13 mouse cellular contexts compared by ENCODE assay signal in the genomic region with DNA sequence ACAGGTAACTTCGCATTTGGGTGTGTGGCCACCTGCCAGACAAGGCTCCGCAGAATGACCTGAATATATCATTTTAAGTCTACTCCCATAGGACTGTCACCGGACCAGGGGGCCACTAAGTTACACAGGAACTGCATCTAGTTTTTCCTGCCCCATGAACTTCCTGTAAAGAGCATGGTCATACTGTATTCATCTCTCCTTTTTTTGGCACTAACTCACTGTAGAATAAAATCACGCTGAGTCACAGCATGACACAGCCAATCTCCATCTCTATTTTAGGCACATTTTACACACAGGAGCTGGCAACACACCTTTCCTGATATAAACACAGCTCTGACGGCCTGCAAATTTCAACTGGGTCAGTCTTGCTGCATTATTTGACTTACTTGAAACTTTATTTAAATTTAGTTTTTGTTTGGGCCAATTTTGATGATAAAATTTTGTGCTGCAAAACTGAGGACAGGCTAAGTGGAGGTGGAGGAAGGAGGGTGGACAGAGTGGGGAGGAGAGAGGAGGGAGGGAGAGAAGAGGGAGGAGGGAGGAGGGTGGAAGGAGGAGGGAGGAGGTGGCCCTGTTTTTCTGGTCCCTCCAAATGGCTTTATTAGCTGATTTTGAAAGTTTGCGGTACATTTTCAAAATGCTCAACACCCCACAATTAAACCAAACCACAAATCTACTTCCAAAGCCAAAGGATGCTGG.
DNase-seq lines count a peak whose midpoint lies in the region; ATAC-seq lines count a peak whose summit lies in the region.
"Had no signal": no experiment of that assay in that cellular context is flagged by ENCODE, and none has a peak within 500 bp of the region (broad histone marks: within the 10 kb centered on the region; RNA-seq: fewer than 3 reads in every experiment).

No protein-coding gene starts in this region.

- peaks cover 7% of the 10 kb centered on the region; the same call in 1 of the 2 replicates for H3K4me1 ChIP-seq in embryonic facial prominence, embryonic 15.5 days
- H3K4me1 ChIP-seq in embryonic facial prominence, embryonic 10.5 days: peaks cover 4% of the 10 kb centered on the region; the same call in 1 of the 2 replicates
- H3K4me1 ChIP-seq in heart, embryonic 13.5 days: peaks cover 51% of the 10 kb centered on the region
- no peaks in the 10 kb centered on the region for H3K4me1 ChIP-seq in kidney, embryonic 14.5 days (ENCODE audit: control insufficient read depth, insufficient read depth, low read length)

- DNase-seq in embryonic facial prominence, embryonic 10.5 days (ENCODE audit: low spot score): no peak
- DNase-seq in right cerebral cortex, adult 2 months (ENCODE audit: low spot score in 2 of 2): peak; percentile 52 to 59
- DNase-seq in right cerebral cortex, postnatal 14 days: no peak
- peak; percentile 44 for DNase-seq in telencephalon, adult 2 months (ENCODE audit: low read depth, low spot score)
- no peak for DNase-seq in adrenal gland, adult 18-20 months (ENCODE audit: low spot score in 2 of 2)
- DNase-seq: embryo, embryonic 11 days; thymus, adult 2 months had no signal

- ATAC-seq in embryonic facial prominence, embryonic 15.5 days (ENCODE audit: insufficient number of reproducible peaks, low FRiP score, low TSS enrichment, low read depth): no peak
- ATAC-seq in heart, embryonic 13.5 days (ENCODE audit: extremely low read depth, insufficient number of reproducible peaks, low FRiP score, low TSS enrichment): no peak
- ATAC-seq in kidney, embryonic 14.5 days (ENCODE audit: low FRiP score, low TSS enrichment): no peak
- ATAC-seq: hindbrain, postnatal 0 days had no signal

- 0 out of 2 replicates have a peak overlapping the region, but pooled peaks have one; percentile 4 for H3K27ac ChIP-seq in embryonic facial prominence, embryonic 15.5 days (replicated peaks)
- H3K27ac ChIP-seq in embryonic facial prominence, embryonic 10.5 days (replicated peaks): no peak overlapping the region
- 0 out of 2 replicates have a peak overlapping the region, but pooled peaks have one; percentile 20 for H3K27ac ChIP-seq in heart, embryonic 13.5 days (replicated peaks)
- H3K27ac ChIP-seq in kidney, embryonic 14.5 days (ENCODE audit: low read depth, low read length): no peak overlapping the region
- H3K27ac ChIP-seq: hindbrain, postnatal 0 days; lung, embryonic 15.5 days had no signal

- no peaks in the 10 kb centered on the region for H3K36me3 ChIP-seq in embryonic facial prominence, embryonic 15.5 days
- H3K36me3 ChIP-seq in embryonic facial prominence, embryonic 10.5 days (replicated peaks): peaks cover 42% of the 10 kb centered on the region
- peaks cover 7% of the 10 kb centered on the region for H3K36me3 ChIP-seq in heart, embryonic 13.5 days
- peaks cover 2% of the 10 kb centered on the region; the same call in 1 of the 2 replicates for H3K36me3 ChIP-seq in kidney, embryonic 14.5 days (ENCODE audit: control insufficient read depth, insufficient read depth, low read length)
- H3K36me3 ChIP-seq: lung, embryonic 15.5 days had no signal

- H3K4me2 ChIP-seq in embryonic facial prominence, embryonic 15.5 days (replicated peaks): no peak overlapping the region
- H3K4me2 ChIP-seq in heart, embryonic 13.5 days: no peak overlapping the region
- H3K4me2 ChIP-seq in kidney, embryonic 14.5 days (replicated peaks; ENCODE audit: low read depth, low read length): no peak overlapping the region
- H3K4me2 ChIP-seq: lung, embryonic 15.5 days had no signal

- no peak overlapping the region for H3K9ac ChIP-seq in embryonic facial prominence, embryonic 15.5 days
- no peak overlapping the region for H3K9ac ChIP-seq in heart, embryonic 13.5 days
- no peak overlapping the region for H3K9ac ChIP-seq in kidney, embryonic 14.5 days (ENCODE audit: low read depth, low read length)
- H3K9ac ChIP-seq: lung, embryonic 15.5 days had no signal

- H3K27me3 ChIP-seq in embryonic facial prominence, embryonic 15.5 days: no peaks in the 10 kb centered on the region
- H3K27me3 ChIP-seq in embryonic facial prominence, embryonic 10.5 days (replicated peaks; ENCODE audit: low read depth, poor library complexity, severe bottlenecking): no peaks in the 10 kb centered on the region
- H3K27me3 ChIP-seq in heart, embryonic 13.5 days (replicated peaks): no peaks in the 10 kb centered on the region
- no peaks in the 10 kb centered on the region for H3K27me3 ChIP-seq in kidney, embryonic 14.5 days (ENCODE audit: control insufficient read depth, insufficient read depth, low read length)
- H3K27me3 ChIP-seq: CH12.LX; lung, embryonic 15.5 days had no signal

- H3K9me3 ChIP-seq in embryonic facial prominence, embryonic 15.5 days (replicated peaks): no peaks in the 10 kb centered on the region
- no peaks in the 10 kb centered on the region for H3K9me3 ChIP-seq in embryonic facial prominence, embryonic 10.5 days
- H3K9me3 ChIP-seq in heart, embryonic 13.5 days: no peaks in the 10 kb centered on the region
- H3K9me3 ChIP-seq in kidney, embryonic 14.5 days (ENCODE audit: control insufficient read depth, low read length): no peaks in the 10 kb centered on the region
- H3K9me3 ChIP-seq: lung, embryonic 15.5 days had no signal

- no peak overlapping the region for H3K4me3 ChIP-seq in embryonic facial prominence, embryonic 15.5 days (replicated peaks)
- no peak overlapping the region for H3K4me3 ChIP-seq in embryonic facial prominence, embryonic 10.5 days
- H3K4me3 ChIP-seq in heart, embryonic 13.5 days: no peak overlapping the region
- H3K4me3 ChIP-seq in kidney, embryonic 14.5 days (ENCODE audit: low read length): no peak overlapping the region
- H3K4me3 ChIP-seq: lung, embryonic 15.5 days had no signal

- 75% methylated on average over 6 of the region's 6 CpGs for WGBS in embryonic facial prominence, embryonic 15.5 days
- 93% methylated on average over 6 of the region's 6 CpGs for WGBS in embryonic facial prominence, embryonic 10.5 days
- WGBS in heart, embryonic 13.5 days: 70% methylated on average over 6 of the region's 6 CpGs
- WGBS in kidney, embryonic 14.5 days: 84% methylated on average over 6 of the region's 6 CpGs

Comparison
In these comparisons a context has a peak if more than half of its experiments do, and no peak if none do; other contexts are left out.
1. H3K27ac ChIP-seq: peak in embryonic facial prominence, embryonic 15.5 days (single experiment) and heart, embryonic 13.5 days (single experiment); none in embryonic facial prominence, embryonic 10.5 days (single experiment) and kidney, embryonic 14.5 days (single experiment).
2. DNase-seq: peak in right cerebral cortex, adult 2 months (2 of 2) and telencephalon, adult 2 months (single experiment); none in embryonic facial prominence, embryonic 10.5 days (single experiment), right cerebral cortex, postnatal 14 days (single experiment) and adrenal gland, adult 18-20 months (0 of 2).